ENCODE assay signal across 10 mouse cellular contexts in genomic region chr10:4593828-4594227, GRCm38 (mm10). TPM values are rescaled to one million over a fixed set of nuclear protein-coding genes. Genes with fewer than 3 reads are reported as not detected.
A peak's percentile ranks its signal among the peaks of the same experiment; 100 is the strongest.
DNase-seq lines count a peak whose midpoint lies in the region; ATAC-seq and TF ChIP-seq lines count a peak whose summit lies in the region.
"Had no signal": no experiment of that assay in that cellular context is flagged by ENCODE, and none has a peak within 500 bp of the region (broad histone marks: within the 10 kb centered on the region; RNA-seq: fewer than 3 reads in every experiment).

No protein-coding gene starts in this region.

- no peak overlapping the region for H3K4me3 ChIP-seq in embryonic facial prominence, embryonic 11.5 days (ENCODE audit: low read depth, low read length)
- H3K4me3 ChIP-seq in embryonic facial prominence, embryonic 10.5 days, result no peak overlapping the region
- no peak overlapping the region for H3K4me3 ChIP-seq in lung, embryonic 14.5 days (ENCODE audit: low read depth, low read length)
- H3K4me3 ChIP-seq: limb, embryonic 10.5 days had no signal

- 74% methylated on average over 4 of the region's 4 CpGs for WGBS in embryonic facial prominence, embryonic 11.5 days
- 72% methylated on average over 4 of the region's 4 CpGs for WGBS in embryonic facial prominence, embryonic 10.5 days
- WGBS in lung, embryonic 14.5 days, result 65% methylated on average over 4 of the region's 4 CpGs

- DNase-seq in embryonic facial prominence, embryonic 11.5 days (ENCODE audit: low spot score), result peak; percentile 31
- no peak for DNase-seq in embryonic facial prominence, embryonic 10.5 days (ENCODE audit: low spot score)
- DNase-seq in lung, embryonic 14.5 days, result peak; percentile 36
- no peak for DNase-seq in lung, postnatal 25 days (ENCODE audit: low spot score)
- DNase-seq in T-cell, adult 2 months (ENCODE audit: low spot score), result peak; percentile 13
- peak; percentile 41 for DNase-seq in retina, postnatal 1 day
- DNase-seq in kidney, adult 18-20 months, result no peak
- DNase-seq in right cerebral cortex, adult 2 months (ENCODE audit: low spot score in 2 of 2), result no peak
- DNase-seq: kidney, adult 9 months had no signal

- no peak for ATAC-seq in embryonic facial prominence, embryonic 11.5 days (replicated peaks; ENCODE audit: insufficient number of reproducible peaks, low FRiP score, low TSS enrichment, low read depth)
- ATAC-seq in lung, embryonic 14.5 days (ENCODE audit: insufficient read depth), result no peak

- no peaks in the 10 kb centered on the region for H3K27me3 ChIP-seq in embryonic facial prominence, embryonic 11.5 days (ENCODE audit: control insufficient read depth, insufficient read depth, low read length)
- no peaks in the 10 kb centered on the region for H3K27me3 ChIP-seq in embryonic facial prominence, embryonic 10.5 days (replicated peaks; ENCODE audit: low read depth, poor library complexity, severe bottlenecking)
- no peaks in the 10 kb centered on the region for H3K27me3 ChIP-seq in lung, embryonic 14.5 days (ENCODE audit: insufficient read depth, low read length)

- no peaks in the 10 kb centered on the region for H3K36me3 ChIP-seq in embryonic facial prominence, embryonic 11.5 days (replicated peaks; ENCODE audit: control insufficient read depth, insufficient read depth, low read depth, low read length)
- no peaks in the 10 kb centered on the region for H3K36me3 ChIP-seq in embryonic facial prominence, embryonic 10.5 days (replicated peaks)
- no peaks in the 10 kb centered on the region for H3K36me3 ChIP-seq in lung, embryonic 14.5 days (ENCODE audit: insufficient read depth)
- H3K36me3 ChIP-seq: limb, embryonic 10.5 days had no signal

- no peak overlapping the region for H3K9ac ChIP-seq in embryonic facial prominence, embryonic 11.5 days (replicated peaks; ENCODE audit: low read length)
- no peak overlapping the region for H3K9ac ChIP-seq in lung, embryonic 14.5 days

- no peak overlapping the region for H3K4me2 ChIP-seq in embryonic facial prominence, embryonic 11.5 days (ENCODE audit: low read depth, low read length)
- no peak overlapping the region for H3K4me2 ChIP-seq in lung, embryonic 14.5 days

- no peaks in the 10 kb centered on the region for H3K4me1 ChIP-seq in embryonic facial prominence, embryonic 11.5 days (ENCODE audit: control insufficient read depth, insufficient read depth, low read length)
- H3K4me1 ChIP-seq in embryonic facial prominence, embryonic 10.5 days, result no peaks in the 10 kb centered on the region
- H3K4me1 ChIP-seq in lung, embryonic 14.5 days (ENCODE audit: insufficient read depth), result no peaks in the 10 kb centered on the region
- H3K4me1 ChIP-seq: limb, embryonic 10.5 days had no signal

- TF ChIP-seq CTCF in lung, embryonic 14.5 days (IDR thresholded peaks at IDR 0.05; ENCODE audit: low read depth), result peak; percentile 59

- H3K9me3 ChIP-seq in embryonic facial prominence, embryonic 11.5 days (replicated peaks; ENCODE audit: control insufficient read depth, low read length), result no peaks in the 10 kb centered on the region
- no peaks in the 10 kb centered on the region for H3K9me3 ChIP-seq in embryonic facial prominence, embryonic 10.5 days
- no peaks in the 10 kb centered on the region for H3K9me3 ChIP-seq in lung, embryonic 14.5 days (ENCODE audit: low read depth, low read length)
- H3K9me3 ChIP-seq: limb, embryonic 10.5 days had no signal

- H3K27ac ChIP-seq in embryonic facial prominence, embryonic 11.5 days (replicated peaks; ENCODE audit: low read depth, low read length), result no peak overlapping the region
- H3K27ac ChIP-seq in embryonic facial prominence, embryonic 10.5 days (replicated peaks), result no peak overlapping the region
- no peak overlapping the region for H3K27ac ChIP-seq in lung, embryonic 14.5 days (ENCODE audit: low read depth)
- H3K27ac ChIP-seq: limb, embryonic 10.5 days had no signal

RNA-seq across cellular contexts. Expression of gene Esr1, which starts 17.6 kb away (rescaled TPM):
- polyA plus RNA-seq in embryonic facial prominence, embryonic 11.5 days (2014; fragmentation: Nextera tagmentation; extraction: Ambion mirVana), result 0.10 TPM in 1 of 2 replicates, not detected in the other
- 0.07 TPM in 1 of 2 replicates, not detected in the other for polyA plus RNA-seq in embryonic facial prominence, embryonic 10.5 days (2016; fragmentation: Nextera tagmentation; extraction: Ambion mirVana)
- 0.05 and 0.16 TPM in 2 replicates for polyA plus RNA-seq in lung, embryonic 14.5 days (2014; fragmentation: Nextera tagmentation; extraction: Ambion mirVana)

Comparison
In these comparisons a context has a peak if more than half of its experiments do, and no peak if none do; other contexts are left out.
1. DNase-seq: peak in embryonic facial prominence, embryonic 11.5 days (single experiment), lung, embryonic 14.5 days (single experiment), T-cell, adult 2 months (single experiment) and retina, postnatal 1 day (single experiment); none in embryonic facial prominence, embryonic 10.5 days (single experiment), lung, postnatal 25 days (single experiment), kidney, adult 18-20 months (single experiment) and right cerebral cortex, adult 2 months (0 of 2).